Comparison of ENCODE assay signal across 18 mouse cellular contexts in the genomic region with DNA sequence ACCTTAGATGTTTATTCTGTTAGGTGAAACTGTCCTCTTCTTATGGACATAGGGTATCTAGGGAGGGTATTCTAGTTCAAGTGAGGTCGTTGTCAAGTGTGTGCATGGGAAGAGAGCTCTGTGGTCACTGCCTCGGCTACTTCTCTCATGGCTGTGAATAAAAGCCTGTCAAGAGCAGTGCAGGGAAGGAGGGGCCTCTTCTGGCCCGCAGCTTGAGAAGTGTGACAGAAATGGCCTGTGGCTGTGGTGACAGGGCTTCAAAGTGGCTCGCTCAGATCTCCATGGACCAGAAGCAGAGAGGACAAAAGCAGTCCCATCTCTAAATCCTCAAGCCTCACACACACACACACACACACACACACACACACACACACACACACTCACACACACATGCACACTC. TPM values are rescaled to one million over a fixed set of nuclear protein-coding genes. Genes with fewer than 3 reads are reported as not detected.
A peak's percentile ranks its signal among the peaks of the same experiment; 100 is the strongest.
DNase-seq lines count a peak whose midpoint lies in the region; ATAC-seq and TF ChIP-seq lines count a peak whose summit lies in the region.
"Had no signal": no experiment of that assay in that cellular context is flagged by ENCODE, and none has a peak within 500 bp of the region (broad histone marks: within the 10 kb centered on the region; RNA-seq: fewer than 3 reads in every experiment).

No protein-coding gene starts in this region.

- TF ChIP-seq CTCF in hindbrain, postnatal 0 days (IDR thresholded peaks at IDR 0.05; ENCODE audit: low read depth) = no peak
- no peak for TF ChIP-seq CTCF in spleen, adult 2 months (IDR thresholded peaks at IDR 0.05; ENCODE audit: extremely low read depth, insufficient read depth, insufficient read length, insufficient replicate concordance)
- no peak for TF ChIP-seq CTCF in forebrain, postnatal 0 days (IDR thresholded peaks at IDR 0.05; ENCODE audit: low read depth)

- H3K4me2 ChIP-seq in hindbrain, postnatal 0 days (ENCODE audit: low read depth, low read length) = no peak overlapping the region
- no peak overlapping the region for H3K4me2 ChIP-seq in neural tube, embryonic 15.5 days
- no peak overlapping the region for H3K4me2 ChIP-seq in forebrain, postnatal 0 days (ENCODE audit: low read depth)
- H3K4me2 ChIP-seq: embryonic facial prominence, embryonic 15.5 days; forebrain, embryonic 13.5 days; hindbrain, embryonic 12.5 days; midbrain, embryonic 11.5 days had no signal

- no peaks in the 10 kb centered on the region for H3K9me3 ChIP-seq in hindbrain, embryonic 10.5 days
- no peaks in the 10 kb centered on the region for H3K9me3 ChIP-seq in hindbrain, postnatal 0 days (ENCODE audit: low read length)
- H3K9me3 ChIP-seq in neural tube, embryonic 15.5 days (replicated peaks) = no peaks in the 10 kb centered on the region
- H3K9me3 ChIP-seq in forebrain, postnatal 0 days (ENCODE audit: low read length) = no peaks in the 10 kb centered on the region
- H3K9me3 ChIP-seq: embryonic facial prominence, embryonic 15.5 days; forebrain, embryonic 13.5 days; hindbrain, embryonic 12.5 days had no signal

- 32% methylated on average over 4 of the region's 4 CpGs for WGBS in hindbrain, embryonic 10.5 days
- WGBS in hindbrain, postnatal 0 days = 33% methylated on average over 4 of the region's 4 CpGs
- 20% methylated on average over 4 of the region's 4 CpGs for WGBS in spleen, adult 2 months
- 33% methylated on average over 4 of the region's 4 CpGs for WGBS in neural tube, embryonic 15.5 days
- WGBS in forebrain, postnatal 0 days = 30% methylated on average over 4 of the region's 4 CpGs

- H3K27me3 ChIP-seq in hindbrain, embryonic 10.5 days (ENCODE audit: insufficient read depth, poor library complexity, severe bottlenecking) = peaks cover 25% of the 10 kb centered on the region
- H3K27me3 ChIP-seq in hindbrain, postnatal 0 days (ENCODE audit: insufficient read depth, low read length) = no peaks in the 10 kb centered on the region; the same call in 1 of the 2 replicates
- no peaks in the 10 kb centered on the region for H3K27me3 ChIP-seq in spleen, adult 2 months (ENCODE audit: control insufficient read depth, insufficient read depth, low read length)
- H3K27me3 ChIP-seq in neural tube, embryonic 15.5 days (replicated peaks) = peaks cover 15% of the 10 kb centered on the region
- no peaks in the 10 kb centered on the region for H3K27me3 ChIP-seq in forebrain, postnatal 0 days (ENCODE audit: insufficient read depth, low read length)

- DNase-seq in hindbrain, embryonic 10.5 days (ENCODE audit: low spot score) = no peak
- DNase-seq in hindbrain, postnatal 0 days (ENCODE audit: low spot score) = no peak
- no peak for DNase-seq in spleen, adult 2 months (ENCODE audit: low read depth in 1 of 2, low spot score in 2 of 2)
- no peak for DNase-seq in spleen, postnatal 10 days (ENCODE audit: low spot score in 2 of 2)
- peak; percentile 37 for DNase-seq in heart, postnatal 4 days
- DNase-seq in retina, embryonic 14.5 days (ENCODE audit: low spot score) = peak; percentile 8
- no peak for DNase-seq in forebrain, postnatal 0 days
- DNase-seq: adrenal gland, postnatal 10 days; right cerebral cortex, postnatal 25 days; thymus, postnatal 14 days had no signal

- no peaks in the 10 kb centered on the region for H3K36me3 ChIP-seq in hindbrain, embryonic 10.5 days
- no peaks in the 10 kb centered on the region for H3K36me3 ChIP-seq in hindbrain, postnatal 0 days (ENCODE audit: insufficient read depth, low read length)
- H3K36me3 ChIP-seq in spleen, adult 2 months (ENCODE audit: control insufficient read depth, insufficient read depth, low read length) = no peaks in the 10 kb centered on the region
- H3K36me3 ChIP-seq in neural tube, embryonic 15.5 days = no peaks in the 10 kb centered on the region
- no peaks in the 10 kb centered on the region for H3K36me3 ChIP-seq in forebrain, postnatal 0 days (ENCODE audit: insufficient read depth)
- H3K36me3 ChIP-seq: embryonic facial prominence, embryonic 15.5 days; hindbrain, embryonic 12.5 days had no signal

- no peak for TF ChIP-seq POLR2A in spleen, adult 2 months (IDR thresholded peaks at IDR 0.05; ENCODE audit: low read depth, low read length)

- no peak for ATAC-seq in hindbrain, postnatal 0 days
- ATAC-seq in neural tube, embryonic 15.5 days (ENCODE audit: low FRiP score) = no peak
- ATAC-seq in forebrain, postnatal 0 days = no peak
- ATAC-seq: forebrain, embryonic 13.5 days; intestine, postnatal 0 days had no signal

- no peak overlapping the region for H3K4me3 ChIP-seq in hindbrain, embryonic 10.5 days
- H3K4me3 ChIP-seq in hindbrain, postnatal 0 days (ENCODE audit: low read length) = no peak overlapping the region
- no peak overlapping the region for H3K4me3 ChIP-seq in spleen, adult 2 months (ENCODE audit: extremely low read depth, insufficient read depth, insufficient read length)
- H3K4me3 ChIP-seq in neural tube, embryonic 15.5 days (replicated peaks) = no peak overlapping the region
- H3K4me3 ChIP-seq in forebrain, postnatal 0 days (ENCODE audit: low read depth, low read length) = no peak overlapping the region
- H3K4me3 ChIP-seq: embryonic facial prominence, embryonic 15.5 days; forebrain, embryonic 13.5 days; hindbrain, embryonic 12.5 days; layer of hippocampus, adult 2 months; myocyte had no signal

- H3K27ac ChIP-seq in hindbrain, embryonic 10.5 days = peak overlapping the region; percentile 46; the same call in 1 of the 2 replicates
- H3K27ac ChIP-seq in hindbrain, postnatal 0 days = no peak overlapping the region
- peak overlapping the region; percentile 43 for H3K27ac ChIP-seq in spleen, adult 2 months (ENCODE audit: insufficient read depth, low read length)
- no peak overlapping the region for H3K27ac ChIP-seq in neural tube, embryonic 15.5 days (replicated peaks)
- no peak overlapping the region for H3K27ac ChIP-seq in forebrain, postnatal 0 days (ENCODE audit: low read depth, low read length)
- H3K27ac ChIP-seq: embryonic facial prominence, embryonic 15.5 days; forebrain, embryonic 13.5 days; hindbrain, embryonic 12.5 days; layer of hippocampus, adult 2 months had no signal

- H3K9ac ChIP-seq in hindbrain, postnatal 0 days (replicated peaks; ENCODE audit: low read length) = no peak overlapping the region
- no peak overlapping the region for H3K9ac ChIP-seq in neural tube, embryonic 15.5 days (replicated peaks)
- H3K9ac ChIP-seq in forebrain, postnatal 0 days = no peak overlapping the region
- H3K9ac ChIP-seq: embryonic facial prominence, embryonic 15.5 days; forebrain, embryonic 13.5 days; hindbrain, embryonic 12.5 days had no signal

- H3K4me1 ChIP-seq in hindbrain, embryonic 10.5 days (replicated peaks) = peaks cover 23% of the 10 kb centered on the region
- H3K4me1 ChIP-seq in hindbrain, postnatal 0 days (ENCODE audit: insufficient read depth, low read length) = no peaks in the 10 kb centered on the region
- peaks cover 29% of the 10 kb centered on the region; the same call in 1 of the 2 replicates for H3K4me1 ChIP-seq in spleen, adult 2 months (ENCODE audit: control insufficient read depth, insufficient read depth, insufficient read length)
- peaks cover 4% of the 10 kb centered on the region for H3K4me1 ChIP-seq in neural tube, embryonic 15.5 days
- H3K4me1 ChIP-seq in forebrain, postnatal 0 days (ENCODE audit: insufficient read depth) = no peaks in the 10 kb centered on the region

RNA-seq across cellular contexts. Expression of a gene that starts 5.0 kb away (rescaled TPM):
- polyA plus RNA-seq in hindbrain, embryonic 10.5 days (2016; fragmentation: Nextera tagmentation; extraction: Ambion mirVana) = 3.3 and 4.8 TPM in 2 replicates
- total RNA-seq in hindbrain, postnatal 0 days (2014; rRNA removed) = 1.8 and 2.7 TPM in 2 replicates
- 1.1 and 1.2 TPM in 2 replicates for polyA plus RNA-seq in hindbrain, postnatal 0 days (2015; fragmentation: Nextera tagmentation; extraction: Ambion mirVana)
- 119 and 126 TPM in 2 replicates for polyA plus RNA-seq in spleen, adult 2 months (2012; rRNA removed)
- total RNA-seq in heart, postnatal 4 days (2021) = 10 to 100 TPM; 24.1 to 26.5 TPM
- 0.96 and 3.2 TPM in 2 replicates for polyA plus RNA-seq in neural tube, embryonic 15.5 days (2015; fragmentation: Nextera tagmentation; extraction: Ambion mirVana)
- total RNA-seq in forebrain, postnatal 0 days (2014; rRNA removed) = 2.6 and 4.5 TPM in 2 replicates
- 0.88 and 1.6 TPM in 2 replicates for polyA plus RNA-seq in forebrain, postnatal 0 days (2015; fragmentation: Nextera tagmentation; extraction: Ambion mirVana)

RNA-seq across cellular contexts. Expression of a gene that starts 46.9 kb away (rescaled TPM):
- 0.09 and 0.29 TPM in 2 replicates for polyA plus RNA-seq in hindbrain, embryonic 10.5 days (2016; fragmentation: Nextera tagmentation; extraction: Ambion mirVana)
- 64.4 and 64.5 TPM in 2 replicates for total RNA-seq in hindbrain, postnatal 0 days (2014; rRNA removed)
- polyA plus RNA-seq in hindbrain, postnatal 0 days (2015; fragmentation: Nextera tagmentation; extraction: Ambion mirVana) = 7.3 and 7.9 TPM in 2 replicates
- 2.0 TPM in 2 replicates for polyA plus RNA-seq in spleen, adult 2 months (2012; rRNA removed)
- total RNA-seq in heart, postnatal 4 days (2021) = 1 to 10 TPM; 2.6 to 2.7 TPM
- 5.4 and 6.0 TPM in 2 replicates for polyA plus RNA-seq in neural tube, embryonic 15.5 days (2015; fragmentation: Nextera tagmentation; extraction: Ambion mirVana)
- 41.5 and 47.6 TPM in 2 replicates for total RNA-seq in forebrain, postnatal 0 days (2014; rRNA removed)
- 4.8 and 6.3 TPM in 2 replicates for polyA plus RNA-seq in forebrain, postnatal 0 days (2015; fragmentation: Nextera tagmentation; extraction: Ambion mirVana)

Comparison
In these comparisons a context has a peak if more than half of its experiments do, and no peak if none do; other contexts are left out.
1. H3K27ac ChIP-seq: peak in hindbrain, embryonic 10.5 days (single experiment) and spleen, adult 2 months (single experiment); none in hindbrain, postnatal 0 days (single experiment), neural tube, embryonic 15.5 days (single experiment) and forebrain, postnatal 0 days (single experiment).
2. DNase-seq: peak in heart, postnatal 4 days (single experiment) and retina, embryonic 14.5 days (single experiment); none in hindbrain, embryonic 10.5 days (single experiment), hindbrain, postnatal 0 days (single experiment), spleen, adult 2 months (0 of 2), spleen, postnatal 10 days (0 of 2) and forebrain, postnatal 0 days (single experiment).
3. RNA of a gene that starts 5.0 kb away (polyA plus RNA-seq): 119 to 126 TPM in spleen, adult 2 months; 3.3 to 4.8 TPM in hindbrain, embryonic 10.5 days, 0.88 to 1.6 TPM in forebrain, postnatal 0 days, 1.1 to 1.2 TPM in hindbrain, postnatal 0 days and 0.96 to 3.2 TPM in neural tube, embryonic 15.5 days; every median in the first group is over 10 times any median in the second.